Mouse (Mus musculus) stomach, postnatal 0 days (tissue): ENCODE results near the gene Cd3d.

Experiments used
- CTCF ChIP-seq: IDR thresholded peaks from 2 replicates; pipeline ENCODE4 v1.5.1; 2016; ENCODE audit warnings: antibody characterized with exemption, low read depth, mild to moderate bottlenecking, moderate library complexity
- EP300 ChIP-seq: optimal IDR thresholded peaks from 2 replicates; pipeline ENCODE3; 2016; ENCODE audit warnings: antibody characterized with exemption

- no peak for TF ChIP-seq EP300
- TF ChIP-seq CTCF, result no peak
Measured at GRCm38 (mm10) chr9:44981104-44981503, 482 bp upstream of the Cd3d start.
